Mouse (Mus musculus) stomach, embryonic 14.5 days (tissue): ENCODE measurements around the gene Zfp575. TPM values are rescaled to one million over a fixed set of nuclear protein-coding genes. Genes with fewer than 3 reads are reported as not detected.

Experiments used
- ATAC-seq: fragments of 200-750 bp; cut with Nextera tagmentation; 2 replicates; pipeline ENCODE4 v1.8.0; 2017; ENCODE audit warnings: low read depth, moderate TSS enrichment; ENCODE audit not compliant: insufficient number of reproducible peaks, insufficient read depth, low FRiP score
- H3K27ac ChIP-seq: fragments of 300-500 bp; sonication (generic); 2 replicates; pipeline ENCODE4 v1.5.1; 2014; ENCODE audit warnings: mild to moderate bottlenecking, low read length, moderate library complexity, mixed read lengths
- H3K27me3 ChIP-seq: fragments of 300-500 bp; sonication (generic); 2 replicates; pipeline ENCODE4 v1.6.1; 2014; ENCODE audit warnings: low read length, control low read depth, mixed read lengths; ENCODE audit not compliant: control insufficient read depth, insufficient read depth
- H3K36me3 ChIP-seq: fragments of 300-500 bp; sonication (generic); 2 replicates; pipeline ENCODE4 v1.6.1; 2014; ENCODE audit warnings: mild to moderate bottlenecking, control low read depth, low read length, moderate library complexity, mixed read lengths; ENCODE audit not compliant: control insufficient read depth, insufficient read depth
- H3K4me1 ChIP-seq: fragments of 300-500 bp; sonication (generic); 2 replicates; pipeline ENCODE4 v1.6.1; 2014; ENCODE audit warnings: low read length, control low read depth, mixed read lengths; ENCODE audit not compliant: control insufficient read depth, insufficient read depth
- H3K4me2 ChIP-seq: fragments of 300-500 bp; sonication (generic); replicated peaks from 2 replicates; pipeline ENCODE4 v1.6.1; 2014; ENCODE audit warnings: low read depth, low read length, control low read depth
- H3K4me3 ChIP-seq: fragments of 300-500 bp; sonication (generic); 2 replicates; pipeline ENCODE4 v1.5.1; 2014; ENCODE audit warnings: low read depth, low read length, control low read depth
- H3K9ac ChIP-seq: fragments of 300-500 bp; sonication (generic); replicated peaks from 2 replicates; pipeline ENCODE4 v1.6.1; 2014; ENCODE audit warnings: low read depth, mild to moderate bottlenecking, control low read depth, low read length, moderate library complexity, mixed read lengths
- H3K9me3 ChIP-seq: fragments of 300-500 bp; sonication (generic); 2 replicates; pipeline ENCODE4 v1.6.1; 2016; ENCODE audit warnings: low read depth, low read length, control low read depth; ENCODE audit not compliant: control insufficient read depth
- WGBS: fragments of 180-500 bp; shearing (Covaris S2); extraction: QIAGEN DNeasy Blood & Tissue Kit; methylation state at CpG from one replicate; pipeline ENCODE4 v1.1.7; 2014; 5-methylcytosine and 5-hydroxymethylcytosine counted together
- polyA plus RNA-seq: library from polyadenylated mRNA; unstranded; fragments of >200 nt; fragmentation: Nextera tagmentation; extraction: Ambion mirVana; gene quantifications from 2 replicates; pipeline ENCODE4 v1.2.1, GENCODE M21; 2014

Zfp575 gene
- polyA plus RNA-seq, 1 experiment from 2014 or later = 4.0 TPM

DNA sequence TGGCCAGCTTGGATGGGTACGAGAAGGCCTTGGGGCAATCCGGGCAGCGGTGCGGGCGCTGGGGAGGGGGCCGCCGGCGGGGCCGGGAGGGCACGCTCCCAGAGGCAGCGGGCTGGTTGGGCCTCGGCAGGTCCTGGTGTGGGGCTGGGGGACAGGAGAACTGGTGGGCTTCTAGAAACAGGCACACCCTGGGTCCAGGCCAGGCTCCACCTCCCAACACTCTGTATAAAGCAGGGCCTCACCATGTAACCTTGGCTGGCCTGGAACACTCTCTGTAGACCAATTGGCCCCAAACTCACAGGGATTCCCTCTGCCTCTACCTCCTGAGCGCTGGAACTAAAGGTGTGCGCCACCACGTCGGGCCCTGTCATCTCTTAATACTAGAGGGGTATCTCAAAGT, 1.4 kb downstream of the Zfp575 start:
- Histone ChIP-seq H3K9ac (no peak overlapping the region), H3K4me2 (no peak overlapping the region), H3K27ac (no peak overlapping the region), H3K9me3 (no peaks in the 10 kb centered on the region), H3K4me1 (peaks cover 3% of the 10 kb centered on the region; the same call in 1 of the 2 replicates), H3K4me3 (no peak overlapping the region), H3K36me3 (no peaks in the 10 kb centered on the region), H3K27me3 (0 out of 2 replicates have a peak, but pooled peaks cover 10% of the 10 kb centered on the region)
- WGBS = 38% methylated on average over 14 of the region's 16 CpGs
- ATAC-seq = no peak

DNA sequence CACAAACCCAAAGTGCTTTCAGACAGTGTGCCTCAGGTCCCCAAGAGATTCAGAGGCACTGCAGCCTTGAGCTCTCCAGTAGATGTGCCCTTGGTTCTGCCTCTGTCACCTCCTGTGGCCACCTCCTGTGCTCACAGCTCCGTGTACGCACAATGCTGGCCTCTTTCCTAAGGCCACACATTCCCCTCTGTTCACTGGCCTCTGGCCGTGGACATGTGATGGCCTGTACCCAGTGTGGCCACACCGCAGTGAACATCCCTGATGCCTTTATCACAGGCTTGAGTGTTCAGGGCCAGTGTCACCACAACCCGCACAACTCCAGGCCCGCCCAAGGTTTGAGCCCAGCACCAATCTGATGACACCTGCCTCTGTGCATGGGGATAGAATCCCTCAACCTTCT, 2.6 kb downstream of the Zfp575 start:
- ATAC-seq = no peak
- Histone ChIP-seq H3K4me2 (no peak overlapping the region), H3K27me3 (0 out of 2 replicates have a peak, but pooled peaks cover 10% of the 10 kb centered on the region), H3K9me3 (no peaks in the 10 kb centered on the region), H3K36me3 (no peaks in the 10 kb centered on the region), H3K9ac (no peak overlapping the region), H3K4me1 (peaks cover 3% of the 10 kb centered on the region; the same call in 1 of the 2 replicates), H3K4me3 (no peak overlapping the region), H3K27ac (no peak overlapping the region)
- 96% methylated on average over 6 of the region's 6 CpGs for WGBS

DNA sequence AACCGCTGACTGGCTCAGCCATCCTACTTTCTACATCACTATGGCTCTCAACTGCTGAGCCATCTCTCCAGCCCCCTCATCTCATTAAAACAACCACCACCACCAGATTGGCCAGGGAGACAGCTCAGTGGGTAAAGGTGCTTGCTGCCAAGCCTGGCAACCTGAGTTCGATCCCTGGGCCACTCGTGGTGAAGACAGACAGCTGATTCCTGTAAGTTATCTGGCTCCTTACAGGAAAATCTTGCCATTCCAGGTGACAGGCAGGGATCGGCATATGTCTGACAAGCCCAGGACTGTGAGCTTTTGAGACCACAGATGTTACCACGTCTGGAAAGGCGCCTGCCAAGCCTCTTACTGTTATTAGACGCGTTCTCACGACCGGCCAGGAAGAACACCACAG, 9.6 kb downstream of the Zfp575 start:
- Histone ChIP-seq H3K4me3 (no peak overlapping the region), H3K27me3 (no peaks in the 10 kb centered on the region), H3K4me2 (no peak overlapping the region), H3K9me3 (no peaks in the 10 kb centered on the region), H3K36me3 (peaks cover 6% of the 10 kb centered on the region), H3K9ac (no peak overlapping the region), H3K4me1 (no peaks in the 10 kb centered on the region), H3K27ac (no peak overlapping the region)
- no peak for ATAC-seq
- WGBS = 93% methylated on average over 10 of the region's 10 CpGs

DNA sequence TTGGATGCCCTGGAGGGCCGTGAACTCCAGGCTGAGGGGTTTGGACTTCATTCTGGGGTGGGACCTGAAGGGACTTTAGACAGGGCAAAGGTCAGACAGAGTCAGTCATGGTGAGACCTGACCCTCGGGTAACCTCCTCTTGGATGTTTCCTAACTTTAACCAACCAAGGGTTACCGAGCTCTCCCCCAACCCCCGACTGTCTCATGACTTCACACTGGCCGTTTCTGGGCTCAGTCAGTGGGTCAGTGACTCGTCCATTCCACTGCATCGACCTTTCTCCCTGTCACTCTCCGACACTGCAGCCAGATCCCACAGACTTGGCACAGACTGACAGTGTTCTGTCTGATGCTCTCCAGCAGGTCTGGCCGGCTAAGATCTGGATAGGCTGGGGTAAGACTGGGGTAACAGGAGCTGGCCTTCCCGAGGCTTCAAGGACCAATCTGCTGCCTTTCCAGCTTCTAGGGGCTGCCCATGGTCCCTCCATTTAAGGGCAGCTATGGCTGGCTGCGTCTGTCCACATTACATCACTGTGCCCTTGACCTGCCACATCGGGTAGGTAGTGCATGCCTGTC, 13.1 kb downstream of the Zfp575 start:
- 59% methylated on average over 12 of the region's 12 CpGs for WGBS
- Histone ChIP-seq H3K4me3 (no peak overlapping the region), H3K4me2 (no peak overlapping the region), H3K27ac (no peak overlapping the region), H3K9ac (no peak overlapping the region), H3K27me3 (no peaks in the 10 kb centered on the region), H3K36me3 (peaks cover 19% of the 10 kb centered on the region), H3K9me3 (no peaks in the 10 kb centered on the region), H3K4me1 (no peaks in the 10 kb centered on the region)
- ATAC-seq = peak; percentile 33; the same call in 1 of the 2 replicates

DNA sequence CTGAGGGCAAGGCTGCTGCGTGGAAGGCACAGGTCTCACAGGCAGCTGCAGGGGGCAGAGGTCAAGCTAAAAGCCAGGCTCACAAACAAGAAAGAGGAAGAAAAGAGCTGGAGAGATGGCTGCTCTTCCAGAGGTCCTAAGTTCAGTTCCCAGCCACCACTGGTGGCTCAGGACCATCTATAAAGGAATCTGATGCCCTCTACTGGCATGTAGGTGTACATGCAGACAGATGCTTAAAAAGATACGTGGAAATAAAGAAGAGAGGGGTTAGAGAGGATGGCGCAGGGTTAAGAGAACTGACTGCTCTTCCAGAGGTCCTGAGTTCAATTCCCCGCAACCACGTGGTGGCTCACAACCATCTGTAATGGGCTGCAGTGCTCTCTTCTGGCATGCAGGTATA, 15.0 kb downstream of the Zfp575 start:
- H3K4me3 ChIP-seq = no peak overlapping the region
- no peaks in the 10 kb centered on the region for H3K9me3 ChIP-seq
- H3K36me3 ChIP-seq = peaks cover 29% of the 10 kb centered on the region
- no peaks in the 10 kb centered on the region for H3K4me1 ChIP-seq
- WGBS = 59% methylated on average over 5 of the region's 5 CpGs
- no peak overlapping the region for H3K27ac ChIP-seq
- H3K27me3 ChIP-seq = no peaks in the 10 kb centered on the region
- H3K4me2 ChIP-seq = no peak overlapping the region
- H3K9ac ChIP-seq = no peak overlapping the region
- no peak for ATAC-seq

DNA sequence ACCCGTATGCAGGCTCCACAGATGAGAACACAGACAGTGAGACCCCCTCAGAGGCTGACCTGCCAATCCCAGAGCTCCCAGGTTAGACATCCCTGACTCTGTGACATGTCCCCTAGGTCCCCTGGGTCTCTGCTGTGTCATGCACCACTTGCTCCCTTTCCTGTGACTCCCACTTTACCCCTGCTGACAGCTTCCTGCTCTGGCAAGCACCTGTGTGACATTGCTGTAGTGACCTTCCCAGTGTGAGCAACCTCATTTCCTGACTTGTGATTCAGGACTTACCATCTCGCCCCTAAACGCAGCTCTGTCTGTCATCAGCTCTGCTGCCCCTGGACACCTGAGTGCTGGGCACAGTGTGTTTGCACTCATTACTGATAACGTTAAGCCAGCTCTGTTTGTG, 16.4 kb downstream of the Zfp575 start:
- Histone ChIP-seq H3K27ac (no peak overlapping the region), H3K36me3 (peaks cover 42% of the 10 kb centered on the region), H3K4me1 (no peaks in the 10 kb centered on the region), H3K27me3 (no peaks in the 10 kb centered on the region), H3K9me3 (no peaks in the 10 kb centered on the region), H3K9ac (no peak overlapping the region), H3K4me3 (no peak overlapping the region), H3K4me2 (no peak overlapping the region)
- WGBS = 79% methylated on average over 4 of the region's 4 CpGs
- ATAC-seq = no peak

DNA sequence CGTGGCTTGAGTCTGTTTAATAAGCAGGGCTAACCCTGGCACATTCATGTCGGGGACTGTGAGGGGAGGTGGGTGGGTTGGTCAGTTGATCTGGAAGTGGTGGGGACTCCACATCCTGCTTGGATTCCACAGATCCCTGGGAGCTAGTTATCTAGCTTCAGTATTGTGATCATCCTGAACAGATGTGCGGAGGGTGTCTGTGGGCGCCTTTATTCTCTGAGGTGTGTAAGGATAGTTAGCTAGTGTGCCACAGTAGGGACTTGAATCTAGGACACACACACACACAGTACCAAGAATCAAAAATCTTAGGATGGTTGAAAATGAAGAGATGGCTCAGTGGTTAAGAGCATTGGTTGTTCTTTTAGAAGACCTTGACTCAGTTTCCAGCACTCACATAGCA, 18.9 kb downstream of the Zfp575 start:
- H3K36me3 ChIP-seq = peaks cover 51% of the 10 kb centered on the region
- no peaks in the 10 kb centered on the region for H3K4me1 ChIP-seq
- no peak for ATAC-seq
- H3K27ac ChIP-seq = no peak overlapping the region
- no peaks in the 10 kb centered on the region for H3K9me3 ChIP-seq
- H3K9ac ChIP-seq = no peak overlapping the region
- WGBS = 88% methylated on average over 4 of the region's 4 CpGs
- H3K4me2 ChIP-seq = no peak overlapping the region
- no peak overlapping the region for H3K4me3 ChIP-seq
- no peaks in the 10 kb centered on the region for H3K27me3 ChIP-seq

DNA sequence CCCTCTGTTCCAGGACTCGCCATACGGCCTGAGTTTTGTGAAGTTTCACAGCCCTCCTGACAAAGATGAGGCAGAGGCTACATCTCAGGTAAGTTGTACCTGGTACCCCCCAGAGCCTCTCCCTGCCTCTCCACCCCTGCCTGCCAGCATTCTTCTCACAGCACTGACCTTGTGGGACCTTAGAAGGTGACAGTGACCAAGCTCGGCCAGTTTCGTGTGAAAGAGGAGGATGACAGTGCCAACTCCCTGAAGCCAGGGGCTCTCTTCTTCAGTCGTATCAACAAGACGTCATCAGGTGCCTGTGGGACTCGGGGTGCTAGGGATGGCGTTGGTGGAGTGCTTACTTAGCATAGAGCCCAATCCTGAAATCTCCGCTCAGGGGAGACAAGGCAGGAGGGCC, 21.2 kb downstream of the Zfp575 start:
- Histone ChIP-seq H3K36me3 (peaks cover 49% of the 10 kb centered on the region), H3K27me3 (no peaks in the 10 kb centered on the region), H3K4me1 (no peaks in the 10 kb centered on the region), H3K4me2 (no peak overlapping the region), H3K9ac (no peak overlapping the region), H3K4me3 (no peak overlapping the region), H3K27ac (no peak overlapping the region), H3K9me3 (no peaks in the 10 kb centered on the region)
- 89% methylated on average over 9 of the region's 9 CpGs for WGBS
- no peak for ATAC-seq

DNA sequence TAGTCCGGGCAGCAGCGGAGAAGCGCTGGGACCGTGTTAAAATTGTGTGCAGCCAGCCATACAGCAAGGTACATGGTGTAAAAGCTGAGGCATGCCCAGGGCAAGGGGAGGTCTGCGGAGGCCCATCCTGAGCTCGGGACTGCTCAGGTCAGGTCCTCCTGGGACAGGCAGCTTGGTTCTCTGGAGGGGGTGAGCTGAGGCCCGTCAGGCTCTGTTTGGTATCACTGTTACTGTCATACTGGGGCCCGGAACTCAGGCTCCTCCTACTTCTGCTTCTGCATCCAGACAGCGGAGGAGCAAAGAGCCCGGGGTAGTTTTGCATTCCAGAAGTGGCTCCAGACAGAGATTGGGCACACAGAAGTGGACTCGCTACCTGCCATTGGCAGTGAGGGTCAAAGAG, 21.8 kb downstream of the Zfp575 start:
- Histone ChIP-seq H3K9me3 (no peaks in the 10 kb centered on the region), H3K4me1 (no peaks in the 10 kb centered on the region), H3K36me3 (peaks cover 52% of the 10 kb centered on the region), H3K27ac (no peak overlapping the region), H3K27me3 (no peaks in the 10 kb centered on the region), H3K9ac (no peak overlapping the region), H3K4me2 (no peak overlapping the region), H3K4me3 (no peak overlapping the region)
- no peak for ATAC-seq
- 96% methylated on average over 11 of the region's 11 CpGs for WGBS
